Mouse (Mus musculus): Measurements from ENCODE around the gene Atrip.

Atrip gene

GRCm38 (mm10) chr9:109056916-109057315 is 17.0 kb downstream of the Atrip start:
- no peak for DNase-seq

- no peak for DNase-seq
Observed at GRCm38 (mm10) chr9:109056081-109056690, 17.7 kb downstream of the Atrip start.

- no peak for DNase-seq
Observed at GRCm38 (mm10) chr9:109055271-109056030, 18.5 kb downstream of the Atrip start.

GRCm38 (mm10) chr9:109054712-109055111 is 19.2 kb downstream of the Atrip start:
- DNase-seq, result peak; percentile 72

GRCm38 (mm10) chr9:109053851-109054250 is 20.1 kb downstream of the Atrip start:
- DNase-seq, result no peak

GRCm38 (mm10) chr9:109053366-109053765 is 20.6 kb downstream of the Atrip start:
- DNase-seq, result no peak

- DNase-seq, result no peak
Observed at GRCm38 (mm10) chr9:109052490-109053260, 21.2 kb downstream of the Atrip start.

- no peak for DNase-seq
Observed at GRCm38 (mm10) chr9:109051651-109052489, 22.1 kb downstream of the Atrip start.

GRCm38 (mm10) chr9:109051011-109051501 is 22.9 kb downstream of the Atrip start:
- DNase-seq, result no peak

- DNase-seq, result no peak
Observed at GRCm38 (mm10) chr9:109050674-109050997, 23.3 kb downstream of the Atrip start.

- DNase-seq, result no peak
Observed at GRCm38 (mm10) chr9:109049996-109050673, 23.8 kb downstream of the Atrip start.

- no peak for DNase-seq
Observed at GRCm38 (mm10) chr9:109049316-109049715, 24.6 kb downstream of the Atrip start.

GRCm38 (mm10) chr9:109046306-109046705 is 27.6 kb downstream of the Atrip start:
- DNase-seq, result peak; percentile 55

GRCm38 (mm10) chr9:109041351-109041750 is 32.6 kb downstream of the Atrip start:
- DNase-seq, result no peak

GRCm38 (mm10) chr9:109040906-109041305 is 33.0 kb downstream of the Atrip start:
- DNase-seq, result no peak

- DNase-seq, result no peak
Observed at GRCm38 (mm10) chr9:109040216-109040615, 33.7 kb downstream of the Atrip start.

GRCm38 (mm10) chr9:109039681-109040080 is 34.2 kb downstream of the Atrip start:
- no peak for DNase-seq

- peak; percentile 32 for DNase-seq
Observed at GRCm38 (mm10) chr9:109038901-109039364, 35.0 kb downstream of the Atrip start.

- peak; percentile 88 for DNase-seq
Observed at GRCm38 (mm10) chr9:109038086-109038895, 35.6 kb downstream of the Atrip start, which contains the start of gene Shisa5. Gene Shisa5 (plus strand): TSS chr9:109038565.

GRCm38 (mm10) chr9:109032435-109032834 is 41.5 kb downstream of the Atrip start:
- DNase-seq, result no peak

- no peak for DNase-seq
Observed at GRCm38 (mm10) chr9:109031686-109032085, 42.2 kb downstream of the Atrip start.

Measured in embryo, embryonic 11 days (tissue).